Mouse (Mus musculus) spleen, postnatal 4 days (tissue): ENCODE measurements at regions not wholly inside any gene's neighbourhood (a gene's known extent, or its start where the extent isn't known, plus 50 kb on each side); places are given as distances from the start of the nearest gene placed in this dataset.
A peak's percentile ranks its signal among the peaks of the same experiment; 100 is the strongest.

ENCODE experiments used
- DNase-seq, 2 experiments: peaks; one replicate each; pipeline ENCODE4 v3.0.0; 2022; ENCODE audit warnings: low spot score in 2 of 2

DNA sequence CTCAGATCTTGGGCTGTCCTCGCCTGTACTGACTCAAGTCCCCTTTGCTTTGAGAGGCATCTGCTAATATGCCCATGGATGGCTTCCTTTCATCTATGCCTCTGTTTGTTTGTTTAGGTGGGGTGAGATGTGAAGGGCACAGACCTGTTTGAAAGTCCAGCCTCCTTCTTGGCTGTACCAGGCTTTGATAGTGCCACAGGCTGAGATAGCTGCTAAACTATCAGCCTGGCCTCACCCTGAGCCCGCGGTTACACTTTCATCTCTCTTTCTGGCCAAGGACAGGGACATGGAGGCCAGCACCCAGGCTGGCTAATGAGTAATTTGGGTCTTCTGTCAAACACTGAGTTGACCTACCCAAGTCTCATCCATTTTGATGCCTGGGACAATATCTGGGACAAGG is 105.0 kb upstream of the Parp11 start:
- no peak for DNase-seq

- DNase-seq = no peak
Observed at GRCm38 (mm10) chr6:127348770-127349409, 97.8 kb upstream of the Parp11 start.

- no peak for DNase-seq
Observed at GRCm38 (mm10) chr6:127349479-127350110, 97.0 kb upstream of the Parp11 start.

- DNase-seq = no peak
Observed at GRCm38 (mm10) chr6:127351691-127352090, 94.9 kb upstream of the Parp11 start.

- no peak for DNase-seq
Observed at GRCm38 (mm10) chr6:127355112-127355511, 91.5 kb upstream of the Parp11 start.

- DNase-seq = no peak
Observed at GRCm38 (mm10) chr6:127356442-127356841, 90.2 kb upstream of the Parp11 start.

- no peak for DNase-seq
Observed at GRCm38 (mm10) chr6:127358805-127359204, 87.8 kb upstream of the Parp11 start.

DNA sequence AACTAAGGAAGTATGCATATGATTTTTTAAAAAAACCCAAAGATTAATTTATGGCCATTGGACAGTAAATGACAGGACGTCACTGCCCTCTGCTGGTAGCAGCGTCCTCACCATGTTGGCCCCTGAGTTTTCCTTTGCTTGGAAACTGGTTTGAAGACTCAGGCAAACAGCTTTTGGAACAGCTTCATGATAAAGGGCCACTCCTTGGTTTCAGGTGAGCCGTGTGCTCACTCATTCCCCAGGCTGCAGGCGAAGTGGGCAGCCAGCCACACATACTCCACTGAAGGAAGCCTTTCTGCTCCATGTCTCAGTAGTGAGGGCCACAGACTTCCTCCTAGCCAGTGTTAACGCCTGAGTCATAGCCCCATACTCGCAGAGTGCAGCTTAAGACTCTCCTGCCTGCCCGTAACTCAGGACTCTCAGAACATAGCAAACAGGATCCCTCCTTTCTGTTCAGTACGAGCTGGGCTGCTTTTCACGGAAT is 87.2 kb upstream of the Parp11 start:
- peak; percentile 72 to 88 for DNase-seq

DNA sequence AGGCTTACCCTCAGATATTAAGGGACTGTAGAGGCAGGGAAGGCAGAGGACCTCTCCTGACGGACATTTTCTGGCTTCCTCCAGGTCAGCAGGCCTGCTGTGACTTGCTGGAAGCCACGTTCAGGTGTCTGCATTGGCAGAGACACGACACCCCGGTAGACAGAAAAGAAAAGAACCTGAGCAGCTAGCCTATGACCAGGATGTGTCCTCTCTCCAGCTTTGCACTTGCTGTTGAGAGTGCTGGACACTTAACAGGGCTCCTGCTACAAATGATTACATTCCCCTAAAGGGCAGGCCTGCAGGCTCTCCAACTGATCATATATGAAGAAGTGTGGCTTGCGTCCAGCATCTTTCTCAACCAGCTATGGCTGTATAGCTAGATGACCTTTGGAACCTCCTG is 84.5 kb upstream of the Parp11 start:
- no peak for DNase-seq

GRCm38 (mm10) chr6:127362966-127363752 is 83.5 kb upstream of the Parp11 start:
- DNase-seq = no peak

DNA sequence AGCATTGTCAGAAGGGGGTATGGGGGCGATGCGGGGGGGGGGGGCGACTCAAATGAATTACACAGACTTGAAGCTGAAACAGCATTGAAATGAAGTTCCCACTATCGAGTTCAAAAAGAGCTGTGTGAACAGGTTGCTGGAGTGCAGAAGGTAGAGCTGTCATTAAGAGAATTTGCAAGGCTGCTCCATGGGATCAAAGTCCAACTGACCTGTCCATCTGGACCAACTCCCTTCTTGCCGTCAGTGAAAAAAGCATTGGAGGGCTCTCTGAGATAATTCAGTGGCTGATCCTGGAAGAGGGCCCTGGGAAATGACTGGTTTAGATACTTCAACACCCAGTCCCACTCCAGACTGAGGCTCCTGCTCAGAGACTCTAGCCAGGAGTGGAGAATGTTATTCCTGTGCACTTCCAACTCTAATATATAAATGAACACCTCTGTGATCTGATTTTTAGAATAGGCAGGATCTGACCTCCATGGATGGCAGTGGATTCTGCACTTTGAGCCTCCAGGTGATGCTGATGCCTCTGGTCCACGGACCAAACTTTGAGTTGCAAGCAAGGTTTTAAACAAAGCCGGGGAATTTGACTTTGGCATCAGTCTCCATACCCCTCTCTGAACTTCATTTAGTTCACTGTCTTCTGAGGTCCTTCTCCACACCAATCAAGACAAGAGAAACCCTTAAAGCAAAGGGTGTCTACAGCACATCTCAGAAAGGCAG is 82.6 kb upstream of the Parp11 start:
- DNase-seq = no peak

DNA sequence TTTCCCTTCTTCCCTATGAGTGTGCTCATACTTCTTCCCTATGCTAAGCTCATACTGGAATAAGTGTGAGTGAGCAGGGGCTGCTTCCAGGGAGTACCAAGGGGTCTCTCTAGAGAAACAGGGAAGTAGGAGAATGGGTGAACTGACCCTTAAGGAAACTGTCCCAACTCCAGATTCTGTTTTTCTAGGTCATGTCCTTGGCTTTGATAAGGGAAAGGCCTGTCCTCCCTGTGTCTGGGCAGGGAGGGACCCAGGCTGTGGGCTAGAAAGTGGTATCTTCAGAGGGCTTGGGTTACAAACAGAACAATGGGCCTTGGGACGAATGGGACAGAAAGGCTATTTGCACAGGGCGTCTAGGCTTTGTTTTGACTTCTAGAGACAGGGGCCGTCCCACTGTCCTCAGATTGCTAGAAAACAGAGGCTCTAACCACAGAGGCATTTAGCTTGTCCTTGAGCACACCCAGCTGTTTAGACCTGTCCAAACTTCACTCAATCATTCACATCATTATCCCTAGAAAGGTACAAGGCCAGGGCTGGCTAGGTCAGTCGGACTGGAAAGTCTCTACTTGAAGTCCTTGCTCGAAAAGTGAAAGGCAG is 82.0 kb upstream of the Parp11 start:
- DNase-seq = no peak

DNA sequence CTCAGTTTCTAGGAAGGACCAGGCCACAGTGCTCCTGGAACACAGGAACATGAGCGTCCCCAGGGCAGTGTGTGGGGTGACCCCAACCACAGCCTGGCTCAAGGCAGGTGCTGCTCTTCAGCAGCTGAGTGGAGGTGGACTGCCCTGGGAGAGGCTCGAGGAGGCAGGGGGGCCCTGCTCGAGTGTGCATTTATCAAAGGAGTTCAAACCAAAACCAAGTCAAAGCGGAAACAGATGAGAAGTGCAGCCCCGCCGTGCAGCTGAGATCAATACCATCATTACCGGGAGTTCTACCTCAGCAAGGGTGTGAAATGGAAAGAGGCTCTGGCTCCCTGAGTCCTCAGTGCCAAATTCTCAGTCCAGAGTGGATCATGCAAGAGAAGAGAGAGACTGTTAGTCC is 81.4 kb upstream of the Parp11 start:
- no peak for DNase-seq

DNA sequence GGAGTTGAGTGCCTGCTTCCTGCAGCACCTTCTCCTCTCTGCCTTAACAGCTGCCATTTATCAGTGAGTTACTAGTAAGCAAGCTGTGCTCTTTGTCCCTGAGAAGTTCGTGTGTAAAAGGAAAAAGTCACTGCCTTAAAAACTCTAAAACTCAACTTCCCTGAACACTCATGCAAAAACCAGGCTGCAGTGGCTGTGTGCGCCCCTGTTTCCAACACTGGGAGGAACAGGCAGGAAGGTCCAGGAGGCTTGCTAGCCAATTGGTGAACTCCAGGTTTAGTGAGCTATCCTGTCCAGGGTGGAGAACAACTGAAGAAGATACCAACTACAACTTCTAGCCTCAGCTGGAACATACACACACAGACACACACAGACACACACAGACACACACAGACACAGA is 81.0 kb upstream of the Parp11 start:
- DNase-seq = no peak

- no peak for DNase-seq
Observed at GRCm38 (mm10) chr6:127373052-127373451, 73.6 kb upstream of the Parp11 start.

DNA sequence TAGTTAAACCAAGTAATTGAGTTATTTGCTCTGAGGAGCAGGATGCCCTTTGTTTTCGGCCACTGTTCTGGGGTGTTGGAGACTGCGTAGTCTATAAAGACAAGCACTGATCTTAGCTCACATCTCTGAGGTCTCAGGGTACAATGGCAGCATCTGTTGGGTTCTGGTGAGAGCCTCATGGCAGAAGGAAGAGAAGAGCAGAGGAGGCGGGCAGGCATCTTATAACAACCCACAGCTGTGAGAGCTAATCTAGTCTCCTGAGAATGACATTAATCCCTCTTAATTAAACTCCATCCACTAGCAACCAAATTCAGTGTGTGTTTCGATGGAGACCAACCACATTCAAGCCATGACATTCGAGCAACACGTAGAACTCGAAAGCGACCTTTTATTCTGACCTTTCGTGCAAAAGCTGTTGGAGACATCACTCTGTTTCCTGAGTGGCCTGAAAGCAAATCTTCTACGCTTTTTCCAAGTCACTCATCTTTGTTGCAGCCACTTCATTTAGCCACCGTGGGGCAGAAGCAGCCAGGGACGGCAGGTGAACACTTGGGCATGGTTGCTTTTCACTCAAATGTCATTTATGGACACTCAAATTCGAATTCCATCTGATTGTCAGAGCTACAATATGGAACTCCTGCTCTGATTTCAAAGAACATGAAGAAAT is 72.7 kb upstream of the Parp11 start:
- no peak for DNase-seq

DNA sequence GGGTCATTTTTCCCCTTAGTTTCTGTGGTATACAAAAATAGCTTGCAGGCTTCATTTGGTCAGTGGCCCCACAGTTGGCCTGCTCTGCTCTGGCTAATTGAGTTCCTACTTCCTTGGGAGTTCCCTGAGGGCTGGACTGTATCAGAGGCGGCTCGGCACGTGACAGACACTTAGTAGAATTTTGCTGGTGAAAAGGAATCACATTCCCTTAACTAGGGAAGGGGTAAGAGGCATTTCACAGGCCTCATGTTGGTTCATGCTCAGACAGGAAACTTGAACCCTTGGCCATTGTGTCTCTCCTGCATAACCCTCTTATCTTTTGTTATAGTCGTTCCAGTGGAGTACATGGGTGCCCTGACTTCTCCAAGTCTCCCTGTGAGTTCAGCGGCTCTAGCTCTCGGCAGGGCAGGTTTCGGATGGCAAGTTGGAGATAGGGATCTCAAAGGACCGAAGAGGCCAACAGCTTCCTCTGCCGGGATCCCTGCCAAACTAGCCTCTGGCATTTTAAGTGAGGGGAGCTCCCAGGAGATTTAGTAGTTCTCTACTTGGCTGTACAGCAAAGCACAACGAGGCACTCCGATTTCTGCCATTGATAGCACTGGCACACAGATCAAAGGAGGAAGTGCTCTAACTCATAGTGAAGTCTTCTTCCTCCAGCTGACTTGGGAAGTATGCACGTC is 72.0 kb upstream of the Parp11 start:
- no peak for DNase-seq

GRCm38 (mm10) chr6:127375144-127375529 is 71.5 kb upstream of the Parp11 start:
- DNase-seq = no peak

- no peak for DNase-seq
Observed at GRCm38 (mm10) chr6:127375711-127376199, 70.9 kb upstream of the Parp11 start.

DNA sequence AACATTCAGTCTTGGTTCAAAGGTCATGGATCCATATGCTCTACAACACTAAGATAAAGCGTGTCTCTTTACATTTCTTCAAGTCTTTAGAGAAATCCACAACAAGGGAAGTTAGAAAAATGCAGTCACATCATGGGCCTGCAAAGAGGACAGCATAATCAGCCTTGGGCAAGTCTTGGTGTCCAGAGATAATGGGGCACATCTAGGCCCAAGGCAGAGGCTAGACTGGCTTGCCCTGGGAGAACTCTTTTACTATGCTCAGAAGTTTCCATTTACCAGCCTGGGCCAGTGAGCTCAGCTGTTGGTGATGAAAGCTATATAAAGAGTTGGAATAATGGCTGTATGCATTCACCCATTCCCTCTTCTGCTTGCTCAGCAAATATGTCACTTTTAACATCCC is 67.9 kb upstream of the Parp11 start:
- no peak for DNase-seq
